Mouse (Mus musculus) right cerebral cortex, adult 2 months (tissue): ENCODE measurements around the gene Camta1.

Experiments
- DNase-seq, 2 experiments: peaks; one replicate each; pipeline ENCODE4 v3.0.0; 2021 to 2022; ENCODE audit warnings: low spot score in 2 of 2

Gene Camta1

GRCm38 (mm10) chr4:151860441-151861331 lies 990 bp downstream of the Camta1 start:
- no peak for DNase-seq

- DNase-seq: no peak
These were observed 2.4 kb downstream of the Camta1 start for GRCm38 (mm10) chr4:151859275-151859674.

- DNase-seq: no peak
These were observed 7.7 kb downstream of the Camta1 start for GRCm38 (mm10) chr4:151853949-151854348.

GRCm38 (mm10) chr4:151851179-151851578 lies 10.5 kb downstream of the Camta1 start:
- no peak for DNase-seq

GRCm38 (mm10) chr4:151842591-151842990 lies 19.1 kb downstream of the Camta1 start:
- DNase-seq: no peak

- no peak for DNase-seq
These were observed 23.2 kb downstream of the Camta1 start for GRCm38 (mm10) chr4:151838518-151838917.

- DNase-seq: no peak
These were observed 25.8 kb downstream of the Camta1 start for GRCm38 (mm10) chr4:151835860-151836259.

- no peak for DNase-seq
These were observed 27.1 kb downstream of the Camta1 start for GRCm38 (mm10) chr4:151834536-151834935.

- no peak for DNase-seq
These were observed 27.7 kb downstream of the Camta1 start for GRCm38 (mm10) chr4:151833940-151834449.

GRCm38 (mm10) chr4:151827840-151828239 lies 33.8 kb downstream of the Camta1 start:
- no peak for DNase-seq

GRCm38 (mm10) chr4:151827356-151827755 lies 34.3 kb downstream of the Camta1 start:
- no peak for DNase-seq

GRCm38 (mm10) chr4:151823963-151824362 lies 37.7 kb downstream of the Camta1 start:
- DNase-seq: peak in 1 of 2 experiments; percentile 10

- no peak for DNase-seq
These were observed 38.7 kb downstream of the Camta1 start for GRCm38 (mm10) chr4:151822986-151823385.

GRCm38 (mm10) chr4:151817981-151818766 lies 43.5 kb downstream of the Camta1 start:
- no peak for DNase-seq

GRCm38 (mm10) chr4:151813711-151814110 lies 48.0 kb downstream of the Camta1 start:
- no peak for DNase-seq

GRCm38 (mm10) chr4:151805685-151806084 lies 56.0 kb downstream of the Camta1 start:
- DNase-seq: no peak

GRCm38 (mm10) chr4:151805046-151805445 lies 56.6 kb downstream of the Camta1 start:
- no peak for DNase-seq

GRCm38 (mm10) chr4:151804208-151804607 lies 57.5 kb downstream of the Camta1 start:
- no peak for DNase-seq

- no peak for DNase-seq
These were observed 63.0 kb downstream of the Camta1 start for GRCm38 (mm10) chr4:151798630-151799029.

- no peak for DNase-seq
These were observed 68.0 kb downstream of the Camta1 start for GRCm38 (mm10) chr4:151793694-151794093.

- DNase-seq: no peak
These were observed 74.5 kb downstream of the Camta1 start for GRCm38 (mm10) chr4:151786946-151787705.

GRCm38 (mm10) chr4:151780511-151780910 lies 81.2 kb downstream of the Camta1 start:
- DNase-seq: no peak
